Mouse (Mus musculus) brain, adult 10 weeks (tissue): ENCODE measurements around the gene Pot1b. TPM values are rescaled to one million over a fixed set of nuclear protein-coding genes. Genes with fewer than 3 reads are reported as not detected.

Experiments used
- polyA plus RNA-seq: library from polyadenylated mRNA; stranded (reverse); fragments of 350-450 nt; fragmentation: Illumina TruSeq; extraction: RNeasy Lipid Tissue Mini Kit (QIAGEN cat#74804); gene quantifications from one replicate; pipeline ENCODE4 v1.2.3, GENCODE M21; 2015; ENCODE audit warnings: low read depth, low replicate concordance

The Pot1b gene
- 7.9 TPM for polyA plus RNA-seq

DNA sequence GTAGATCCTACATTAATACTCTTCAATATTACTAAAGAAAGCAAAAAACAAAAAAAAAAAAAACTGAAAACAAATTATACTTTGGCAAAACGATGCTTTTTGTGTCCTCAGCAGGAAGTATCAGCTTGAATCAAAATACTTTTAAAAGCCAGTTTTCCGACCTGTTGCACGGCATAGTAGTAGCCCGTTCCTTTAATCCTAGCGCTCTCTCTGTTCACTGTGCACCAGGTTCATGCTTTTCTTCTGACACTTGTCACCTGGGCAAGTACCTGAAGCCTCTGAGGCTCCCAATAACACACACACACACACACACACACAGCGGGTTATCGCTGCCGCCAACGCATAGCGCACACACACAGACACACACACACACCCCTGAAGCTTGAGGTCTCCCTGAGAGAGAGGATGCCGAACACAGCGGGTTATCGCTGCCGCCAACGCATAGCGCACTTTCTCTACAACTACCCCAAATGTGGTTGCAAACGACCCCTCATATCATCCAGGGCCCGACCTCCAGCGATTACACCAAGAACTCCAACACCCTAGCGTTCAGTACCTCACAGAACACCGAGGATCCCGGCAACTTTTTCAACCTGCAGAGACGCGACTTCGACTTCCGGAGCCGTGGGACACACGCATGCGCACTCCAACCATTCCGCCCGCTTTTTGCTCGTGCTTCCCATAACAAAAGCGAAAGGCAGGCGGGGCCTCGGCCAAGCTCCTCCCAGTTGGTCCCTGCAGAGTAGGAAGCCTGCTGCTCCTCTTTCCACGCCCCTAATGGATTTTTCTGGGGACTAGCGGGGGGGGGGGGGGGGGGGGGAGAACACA is at the start of gene Pot1b:
Gene Pot1b, minus strand, starts transcription at position 645 of the 828 bp plus-strand sequence.

DNA sequence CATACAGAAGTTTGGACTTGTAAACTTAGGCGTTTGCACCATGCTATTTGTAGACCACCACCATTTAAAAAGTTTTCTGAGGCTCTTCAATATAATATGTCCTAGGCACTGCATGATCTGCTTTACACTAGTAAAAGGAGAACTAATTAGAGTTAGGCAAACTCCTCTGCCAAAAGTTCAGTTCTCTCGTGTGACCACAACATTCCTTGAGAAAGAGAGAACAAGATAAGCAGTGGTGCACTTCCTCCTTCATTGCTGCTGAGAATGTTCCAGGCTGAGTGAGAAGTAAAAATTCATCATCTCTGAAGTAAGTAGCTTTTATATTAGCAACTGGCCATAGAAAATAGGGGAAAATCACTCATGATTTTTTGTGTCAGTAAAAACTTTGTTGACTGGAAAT is 37.4 kb upstream of the Pot1b start, which contains the start of gene Adgre4:
Gene Adgre4, plus strand, starts transcription at position 199 of the 400 bp plus-strand sequence.

DNA sequence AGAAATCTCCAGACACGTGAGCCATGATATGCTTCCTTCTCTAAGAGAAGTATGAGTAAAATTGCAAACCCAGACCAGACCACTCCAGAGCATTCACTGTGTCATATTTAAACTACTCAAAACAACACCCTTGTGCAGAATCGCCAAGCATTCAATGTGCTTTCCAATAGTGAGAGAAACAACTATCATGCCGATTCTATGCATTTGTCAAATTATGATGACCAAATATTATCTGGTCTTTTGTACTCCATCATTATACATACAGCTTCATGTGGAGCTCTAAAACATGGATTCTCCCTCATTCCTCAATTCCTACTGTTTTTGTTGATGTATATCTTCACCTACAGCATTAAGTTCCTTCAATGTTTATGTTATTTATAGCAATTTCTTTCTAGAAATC is 87.3 kb downstream of the Pot1b start, which contains the start of gene Vmn2r118:
Gene Vmn2r118, minus strand, starts transcription at position 101 of the 400 bp plus-strand sequence.

Other genes starting within 250 kb of the Pot1b start
- gene Vmn2r118, start 87.4 kb downstream of the Pot1b start, polyA plus RNA-seq: not detected
- not detected for gene Adgre4, start 37.4 kb upstream of the Pot1b start, polyA plus RNA-seq
- 5.6 TPM for gene Zfp119a, start 166.3 kb upstream of the Pot1b start, polyA plus RNA-seq
- gene Zfp959, start 179.5 kb upstream of the Pot1b start, polyA plus RNA-seq: 11.1 TPM
- gene Zfp119b, start 236.9 kb upstream of the Pot1b start, polyA plus RNA-seq: 4.3 TPM
- 1.5 TPM for gene Ebi3, start 240.0 kb upstream of the Pot1b start, polyA plus RNA-seq
- 10.5 TPM for gene Yju2, start 246.5 kb upstream of the Pot1b start, polyA plus RNA-seq